Mouse (Mus musculus) midbrain, postnatal 0 days (tissue): ENCODE measurements around the gene Itgb1. TPM values are rescaled to one million over a fixed set of nuclear protein-coding genes. Genes with fewer than 3 reads are reported as not detected.
A peak's percentile ranks its signal among the peaks of the same experiment; 100 is the strongest.

Experiments
- ATAC-seq: fragments of 200-750 bp; cut with Nextera tagmentation; 2 replicates; pipeline ENCODE4 v1.8.0; 2017; ENCODE audit warnings: moderate number of reproducible peaks, mild to moderate bottlenecking, moderate TSS enrichment, moderate library complexity; ENCODE audit not compliant: low FRiP score
- DNase-seq: peaks from one replicate; pipeline ENCODE4 v3.0.0-alpha.2; 2015; ENCODE audit warnings: low spot score
- H3K27ac ChIP-seq: fragments of 300-500 bp; sonication (generic); 2 replicates; pipeline ENCODE4 v1.5.1; 2014; ENCODE audit warnings: low read depth, mild to moderate bottlenecking, low read length, mixed read lengths
- H3K27me3 ChIP-seq: fragments of 300-500 bp; sonication (generic); 2 replicates; pipeline ENCODE4 v1.6.1; 2014; ENCODE audit warnings: low read length, control low read depth, mixed read lengths; ENCODE audit not compliant: insufficient read depth
- H3K36me3 ChIP-seq: fragments of 300-500 bp; sonication (generic); 2 replicates; pipeline ENCODE4 v1.6.1; 2014; ENCODE audit warnings: low read length, control low read depth, mixed read lengths; ENCODE audit not compliant: insufficient read depth
- H3K4me1 ChIP-seq: fragments of 300-500 bp; sonication (generic); 2 replicates; pipeline ENCODE4 v1.6.1; 2014; ENCODE audit warnings: mild to moderate bottlenecking, control low read depth, antibody characterized with exemption, low read length, mixed read lengths; ENCODE audit not compliant: insufficient read depth
- H3K4me2 ChIP-seq: fragments of 300-500 bp; sonication (generic); 2 replicates; pipeline ENCODE4 v1.6.1; 2014; ENCODE audit warnings: low read depth, mild to moderate bottlenecking, low read length, mixed read lengths; ENCODE audit not compliant: poor library complexity, severe bottlenecking
- H3K4me3 ChIP-seq: fragments of 300-500 bp; sonication (generic); 2 replicates; pipeline ENCODE4 v1.5.1; 2014; ENCODE audit warnings: low read depth, mild to moderate bottlenecking, low read length, moderate library complexity
- H3K9ac ChIP-seq: fragments of 300-500 bp; sonication (generic); replicated peaks from 2 replicates; pipeline ENCODE4 v1.6.1; 2014; ENCODE audit warnings: mild to moderate bottlenecking, low read length, moderate library complexity, mixed read lengths; ENCODE audit not compliant: poor library complexity, severe bottlenecking
- H3K9me3 ChIP-seq: fragments of 300-500 bp; sonication (generic); 2 replicates; pipeline ENCODE4 v1.6.1; 2016; ENCODE audit warnings: low read length, control low read depth
- CTCF ChIP-seq: IDR thresholded peaks from 2 replicates; pipeline ENCODE4 v1.5.1; 2016; ENCODE audit warnings: antibody characterized with exemption, mild to moderate bottlenecking
- whole genome bisulfite sequencing: fragments of 180-500 bp; shearing (Covaris S2); extraction: QIAGEN DNeasy Blood & Tissue Kit; methylation state at CpG from one replicate; pipeline ENCODE4 v1.1.7; 2014; 5-methylcytosine and 5-hydroxymethylcytosine counted together
- polyA plus RNA-seq: library from polyadenylated mRNA; unstranded; fragments of >200 nt; fragmentation: Nextera tagmentation; extraction: Ambion mirVana; gene quantifications from 2 replicates; pipeline ENCODE4 v1.2.1, GENCODE M21; 2015
- total RNA-seq: library from RNA; depleted of rRNA; stranded (reverse); fragments of >200 nt; gene quantifications from 2 replicates; pipeline ENCODE4 v1.2.3, GENCODE M21; 2014

Itgb1 gene
- total and polyA plus RNA-seq, 2 experiments from 2014 or later: 56.1 to 59.7 TPM

GRCm38 (mm10) chr8:128652399-128653109 is 32.9 kb upstream of the Itgb1 start:
- Histone ChIP-seq H3K36me3 (no peaks in the 10 kb centered on the region), H3K27ac (no peak overlapping the region), H3K9ac (no peak overlapping the region), H3K4me2 (no peak overlapping the region), H3K4me3 (no peak overlapping the region), H3K4me1 (no peaks in the 10 kb centered on the region), H3K9me3 (no peaks in the 10 kb centered on the region), H3K27me3 (no peaks in the 10 kb centered on the region)
- 39% methylated on average over 6 of the region's 6 CpGs for WGBS
- peak; percentile 80 for DNase-seq
- ATAC-seq: peak; percentile 52; the same call in 1 of the 2 replicates
- TF ChIP-seq CTCF: peak; percentile 82

DNA sequence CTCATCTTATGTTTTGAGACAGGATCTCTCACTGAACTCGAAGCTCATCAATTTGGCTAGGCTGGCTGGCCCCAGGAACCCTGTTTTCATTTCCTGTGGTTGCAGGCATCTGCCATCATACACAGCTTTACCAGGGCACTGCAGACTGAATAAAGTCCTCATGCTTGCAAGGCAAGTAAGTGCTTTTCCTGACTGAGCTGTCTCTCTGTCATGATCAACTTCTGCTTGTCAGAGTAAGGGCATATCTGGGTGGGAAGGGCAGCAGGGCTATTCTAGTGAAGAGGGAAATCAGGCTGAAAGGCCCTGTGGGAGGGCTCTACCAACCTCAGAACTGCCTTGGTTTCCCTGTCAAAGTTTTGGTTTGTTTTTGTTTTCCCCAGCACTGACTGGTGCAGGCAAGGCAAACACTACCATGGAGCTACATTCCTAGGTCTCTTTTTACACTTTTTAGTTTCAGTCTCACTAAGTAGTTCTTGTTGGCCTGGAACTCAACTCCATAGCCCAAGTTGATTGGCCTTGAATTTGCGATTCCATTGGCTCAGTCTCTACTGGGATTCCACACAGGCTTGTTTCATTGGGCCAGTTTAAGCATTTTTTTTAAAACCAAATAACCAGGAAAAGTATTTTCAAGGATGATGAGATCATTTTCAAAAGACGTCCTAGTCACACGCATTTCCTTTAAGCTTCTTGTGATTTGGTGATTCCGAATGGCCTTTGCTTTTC is 31.7 kb upstream of the Itgb1 start:
- 29% methylated on average over 5 of the region's 5 CpGs for WGBS
- H3K27ac ChIP-seq: no peak overlapping the region

DNA sequence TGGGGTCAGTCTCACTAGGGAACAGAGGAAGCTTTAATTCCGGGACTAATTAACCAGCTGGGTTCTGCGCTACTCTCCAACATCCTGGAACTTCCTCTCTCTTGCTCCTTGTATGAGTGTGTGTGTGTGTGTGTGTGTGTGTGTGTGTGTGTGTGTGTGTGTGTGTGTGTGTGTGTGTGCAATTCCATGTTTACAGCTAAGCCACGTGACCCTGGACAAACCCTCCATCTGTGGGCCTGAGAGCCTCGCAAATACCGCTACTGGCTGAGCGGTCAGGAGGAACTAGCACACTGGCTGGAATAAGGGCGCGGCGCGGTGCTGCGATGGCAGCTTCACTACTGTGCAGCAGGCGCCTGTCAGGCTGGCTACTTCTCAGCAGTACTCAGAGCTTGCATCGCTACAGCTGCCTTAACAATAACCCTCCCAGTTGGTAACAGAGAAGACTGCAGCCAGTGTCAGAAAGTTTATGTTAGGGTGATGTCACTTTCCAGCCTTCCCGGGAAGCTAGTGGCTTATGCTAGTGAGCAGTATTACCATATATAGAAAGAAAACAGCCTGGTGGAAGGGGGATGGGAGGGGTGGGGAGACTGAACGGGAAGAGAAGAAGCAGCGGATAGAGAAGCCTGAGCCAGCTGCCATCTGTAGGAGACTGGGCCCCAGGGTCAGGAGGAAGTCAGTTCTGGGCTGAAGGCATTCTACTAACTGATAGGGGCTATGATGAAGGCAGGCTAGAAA is 30.9 kb upstream of the Itgb1 start:
- H3K4me2 ChIP-seq: peak overlapping the region; percentile 52
- no peaks in the 10 kb centered on the region for H3K27me3 ChIP-seq
- peak overlapping the region; percentile 40 for H3K9ac ChIP-seq
- H3K36me3 ChIP-seq: no peaks in the 10 kb centered on the region
- DNase-seq (peak; percentile 72), ATAC-seq (peak; percentile 82)
- no peaks in the 10 kb centered on the region for H3K4me1 ChIP-seq
- WGBS: 3% methylated on average over 16 of the region's 16 CpGs
- H3K4me3 ChIP-seq: peak overlapping the region; percentile 18; the same call in 1 of the 2 replicates
- TF ChIP-seq CTCF: no peak
- no peaks in the 10 kb centered on the region for H3K9me3 ChIP-seq
- H3K27ac ChIP-seq: peak overlapping the region; percentile 26

More for the DNA sequence above, 31.7 kb upstream of the Itgb1 start:
- Histone ChIP-seq H3K4me1 (no peaks in the 10 kb centered on the region), H3K9ac (no peak overlapping the region), H3K27me3 (no peaks in the 10 kb centered on the region), H3K4me2 (peak overlapping the region; percentile 52; the same call in 1 of the 2 replicates), H3K9me3 (no peaks in the 10 kb centered on the region), H3K36me3 (no peaks in the 10 kb centered on the region), H3K4me3 (no peak overlapping the region)
- ATAC-seq (no peak), DNase-seq (no peak)
- TF ChIP-seq CTCF: no peak

- Histone ChIP-seq H3K4me3 (no peak overlapping the region), H3K36me3 (no peaks in the 10 kb centered on the region), H3K27ac (no peak overlapping the region), H3K4me2 (no peak overlapping the region), H3K9ac (no peak overlapping the region), H3K9me3 (no peaks in the 10 kb centered on the region), H3K27me3 (no peaks in the 10 kb centered on the region), H3K4me1 (no peaks in the 10 kb centered on the region)
- no peak for TF ChIP-seq CTCF
- WGBS: 75% methylated on average over 3 of the region's 3 CpGs
- DNase-seq (no peak), ATAC-seq (no peak)
Observed at GRCm38 (mm10) chr8:128662144-128662543, 23.3 kb upstream of the Itgb1 start.

- WGBS: 96% methylated on average over 2 of the region's 2 CpGs
- no peak for TF ChIP-seq CTCF
- ATAC-seq (no peak), DNase-seq (no peak)
- Histone ChIP-seq H3K9ac (no peak overlapping the region), H3K36me3 (no peaks in the 10 kb centered on the region), H3K27me3 (no peaks in the 10 kb centered on the region), H3K27ac (no peak overlapping the region), H3K9me3 (no peaks in the 10 kb centered on the region), H3K4me2 (no peak overlapping the region), H3K4me3 (no peak overlapping the region), H3K4me1 (no peaks in the 10 kb centered on the region)
Observed at GRCm38 (mm10) chr8:128662696-128663095, 22.8 kb upstream of the Itgb1 start.
